Mouse (Mus musculus) neural tube, embryonic 14.5 days (tissue): ENCODE results near the gene Amy2a3. TPM values are rescaled to one million over a fixed set of nuclear protein-coding genes. Genes with fewer than 3 reads are reported as not detected.
"Not testable (repeated sequence)": the region's sequence is repeated elsewhere in the genome, so short reads cannot be mapped to it uniquely, and the experiment has no call there.

ENCODE experiments used
- ATAC-seq: fragments of 200-750 bp; cut with Nextera tagmentation; 2 replicates; pipeline ENCODE4 v1.8.0; 2017; ENCODE audit warnings: low read depth, mild to moderate bottlenecking, moderate TSS enrichment, moderate library complexity
- H3K27ac ChIP-seq: fragments of 300-500 bp; sonication (generic); 2 replicates; pipeline ENCODE4 v1.5.1; 2014; ENCODE audit warnings: low read depth, mild to moderate bottlenecking, control low read depth, low read length, moderate library complexity, mixed read lengths
- H3K27me3 ChIP-seq: fragments of 300-500 bp; sonication (generic); 2 replicates; pipeline ENCODE4 v1.6.1; 2014; ENCODE audit warnings: low read length; ENCODE audit not compliant: control insufficient read depth, insufficient read depth
- H3K36me3 ChIP-seq: fragments of 300-500 bp; sonication (generic); 2 replicates; pipeline ENCODE4 v1.6.1; 2014; ENCODE audit warnings: low read length, mixed read lengths; ENCODE audit not compliant: control insufficient read depth, insufficient read depth
- H3K4me1 ChIP-seq: fragments of 300-500 bp; sonication (generic); 2 replicates; pipeline ENCODE4 v1.6.1; 2014; ENCODE audit warnings: low read length; ENCODE audit not compliant: control insufficient read depth, insufficient read depth
- H3K4me2 ChIP-seq: fragments of 300-500 bp; sonication (generic); 2 replicates; pipeline ENCODE4 v1.6.1; 2014; ENCODE audit warnings: mild to moderate bottlenecking, low read depth, low read length, control low read depth
- H3K4me3 ChIP-seq: fragments of 300-500 bp; sonication (generic); 2 replicates; pipeline ENCODE4 v1.5.1; 2014; ENCODE audit warnings: low read depth, low read length, control low read depth, mixed read lengths
- H3K9ac ChIP-seq: fragments of 300-500 bp; sonication (generic); replicated peaks from 2 replicates; pipeline ENCODE4 v1.6.1; 2014; ENCODE audit warnings: low read depth, mild to moderate bottlenecking, control low read depth, low read length, mixed read lengths
- H3K9me3 ChIP-seq: fragments of 300-500 bp; sonication (generic); 2 replicates; pipeline ENCODE4 v1.6.1; 2016; ENCODE audit warnings: low read length; ENCODE audit not compliant: control insufficient read depth
- WGBS: fragments of 180-500 bp; shearing (Covaris S2); extraction: QIAGEN DNeasy Blood & Tissue Kit; methylation state at CpG from one replicate; pipeline ENCODE4 v1.1.7; 2014; 5-methylcytosine and 5-hydroxymethylcytosine counted together
- polyA plus RNA-seq: library from polyadenylated mRNA; unstranded; fragments of >200 nt; fragmentation: Nextera tagmentation; extraction: Ambion mirVana; gene quantifications from 2 replicates; pipeline ENCODE4 v1.2.1, GENCODE M21; 2014

Gene Amy2a3
- polyA plus RNA-seq = not detected in 2 replicates

DNA sequence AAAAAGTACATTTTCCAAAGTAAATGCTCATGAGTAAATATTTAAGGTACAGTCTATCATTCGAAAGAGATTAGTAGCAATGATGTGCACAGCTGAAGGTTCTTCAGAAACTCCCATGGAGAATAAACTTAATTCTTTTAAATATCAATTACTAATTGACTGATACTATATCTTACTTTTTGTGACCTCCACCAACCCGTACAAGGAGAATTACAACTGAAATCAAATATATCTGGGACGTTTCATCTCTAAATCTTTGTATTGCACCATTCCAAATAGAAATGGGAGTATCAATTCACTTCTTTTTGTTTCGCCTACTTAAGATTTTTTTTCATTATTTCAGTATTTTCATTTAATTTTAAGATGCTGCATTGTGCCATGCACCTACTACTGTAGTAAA, at the start of gene Amy2a3:
TSS of gene Amy2a3 (minus strand) at position 101 of the 400 bp plus-strand sequence.
- not testable (repeated sequence) for H3K4me3 ChIP-seq, H3K4me1 ChIP-seq, H3K9me3 ChIP-seq, ATAC-seq, H3K27me3 ChIP-seq, H3K9ac ChIP-seq, H3K27ac ChIP-seq, H3K4me2 ChIP-seq, H3K36me3 ChIP-seq
- no CpG with 5 or more reads among the region's 4 CpGs for WGBS

DNA sequence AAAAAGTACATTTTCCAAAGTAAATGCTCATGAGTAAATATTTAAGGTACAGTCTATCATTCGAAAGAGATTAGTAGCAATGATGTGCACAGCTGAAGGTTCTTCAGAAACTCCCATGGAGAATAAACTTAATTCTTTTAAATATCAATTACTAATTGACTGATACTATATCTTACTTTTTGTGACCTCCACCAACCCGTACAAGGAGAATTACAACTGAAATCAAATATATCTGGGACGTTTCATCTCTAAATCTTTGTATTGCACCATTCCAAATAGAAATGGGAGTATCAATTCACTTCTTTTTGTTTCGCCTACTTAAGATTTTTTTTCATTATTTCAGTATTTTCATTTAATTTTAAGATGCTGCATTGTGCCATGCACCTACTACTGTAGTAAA, 32.7 kb upstream of the Amy2a3 start, which contains the start of gene Amy2a2:
TSS of gene Amy2a2 (minus strand) at position 101 of the 400 bp plus-strand sequence.
- not testable (repeated sequence) for H3K4me3 ChIP-seq, H3K27me3 ChIP-seq, H3K27ac ChIP-seq, H3K9me3 ChIP-seq, ATAC-seq, H3K4me2 ChIP-seq, H3K4me1 ChIP-seq, H3K36me3 ChIP-seq, H3K9ac ChIP-seq
- WGBS = no CpG with 5 or more reads among the region's 4 CpGs

- not testable (repeated sequence) for H3K9me3 ChIP-seq, H3K4me3 ChIP-seq, H3K27me3 ChIP-seq, H3K4me1 ChIP-seq, H3K9ac ChIP-seq, H3K36me3 ChIP-seq, H3K4me2 ChIP-seq, H3K27ac ChIP-seq, ATAC-seq
Observed at GRCm38 (mm10) chr3:113345484-113345883, 21.6 kb upstream of the Amy2a3 start.

- not testable (repeated sequence) for H3K9me3 ChIP-seq, H3K27ac ChIP-seq, H3K36me3 ChIP-seq, ATAC-seq, H3K4me1 ChIP-seq, H3K9ac ChIP-seq, H3K4me3 ChIP-seq, H3K27me3 ChIP-seq, H3K4me2 ChIP-seq
- WGBS = no CpG with 5 or more reads among the region's 3 CpGs
Observed at GRCm38 (mm10) chr3:113312937-113313336, 10.9 kb downstream of the Amy2a3 start.

DNA sequence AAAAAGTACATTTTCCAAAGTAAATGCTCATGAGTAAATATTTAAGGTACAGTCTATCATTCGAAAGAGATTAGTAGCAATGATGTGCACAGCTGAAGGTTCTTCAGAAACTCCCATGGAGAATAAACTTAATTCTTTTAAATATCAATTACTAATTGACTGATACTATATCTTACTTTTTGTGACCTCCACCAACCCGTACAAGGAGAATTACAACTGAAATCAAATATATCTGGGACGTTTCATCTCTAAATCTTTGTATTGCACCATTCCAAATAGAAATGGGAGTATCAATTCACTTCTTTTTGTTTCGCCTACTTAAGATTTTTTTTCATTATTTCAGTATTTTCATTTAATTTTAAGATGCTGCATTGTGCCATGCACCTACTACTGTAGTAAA, 32.5 kb downstream of the Amy2a3 start, which contains the start of gene Amy2a4:
TSS of gene Amy2a4 (minus strand) at position 101 of the 400 bp plus-strand sequence.
- not testable (repeated sequence) for H3K27me3 ChIP-seq, H3K4me3 ChIP-seq, H3K4me2 ChIP-seq, H3K9me3 ChIP-seq, H3K27ac ChIP-seq, ATAC-seq, H3K9ac ChIP-seq, H3K36me3 ChIP-seq, H3K4me1 ChIP-seq
- WGBS = no CpG with 5 or more reads among the region's 4 CpGs

DNA sequence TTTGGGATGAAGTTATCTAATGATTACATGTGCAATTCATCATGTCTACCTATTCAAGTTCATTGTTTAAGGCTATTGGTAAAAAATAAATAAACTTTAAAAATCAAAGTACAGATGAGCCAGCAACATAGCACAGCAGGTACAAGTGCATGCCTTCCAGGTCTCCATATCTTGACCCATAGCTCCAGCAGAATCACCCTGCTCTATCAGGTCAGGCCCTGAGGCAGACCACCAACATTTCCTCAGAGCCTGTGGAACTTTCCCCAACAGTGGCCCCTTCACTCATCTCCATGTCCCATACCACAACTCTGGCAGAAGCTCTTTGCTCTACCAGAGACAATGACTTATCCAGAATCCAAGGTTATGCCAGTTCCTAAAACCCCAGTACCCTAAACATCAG, 43.6 kb downstream of the Amy2a3 start:
- not testable (repeated sequence) for H3K27ac ChIP-seq, ATAC-seq, H3K4me2 ChIP-seq, H3K27me3 ChIP-seq, H3K4me1 ChIP-seq, H3K36me3 ChIP-seq, H3K9ac ChIP-seq, H3K9me3 ChIP-seq, H3K4me3 ChIP-seq

DNA sequence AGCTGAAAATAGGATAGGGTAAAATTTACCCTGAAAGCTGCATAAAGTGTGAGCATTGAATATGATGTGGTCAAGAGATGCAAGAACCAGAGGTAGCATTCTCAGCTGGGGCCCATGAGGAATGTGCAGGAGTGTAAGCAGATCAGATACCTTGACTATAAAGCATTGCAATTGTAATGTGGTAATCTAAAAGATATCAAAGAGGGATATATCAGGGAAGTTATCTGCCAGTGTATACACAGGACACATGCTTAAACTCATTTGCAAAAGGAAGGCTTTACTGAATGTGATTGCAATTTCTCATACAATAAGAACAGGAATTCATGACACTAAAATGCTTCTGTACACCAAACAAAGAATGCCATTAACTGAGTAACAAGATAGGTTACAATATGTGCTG, 44.3 kb downstream of the Amy2a3 start:
- H3K4me3 ChIP-seq, H3K27ac ChIP-seq, H3K4me2 ChIP-seq, H3K36me3 ChIP-seq, H3K9ac ChIP-seq, H3K27me3 ChIP-seq, H3K9me3 ChIP-seq, H3K4me1 ChIP-seq, ATAC-seq: not testable (repeated sequence)

Other genes starting within 250 kb of the Amy2a3 start
- 0.08 TPM in 1 of 2 replicates, not detected in the other for gene Amy2a5, start 65.2 kb downstream of the Amy2a3 start, polyA plus RNA-seq
- not detected in 2 replicates for gene Amy2a4, start 32.6 kb downstream of the Amy2a3 start, polyA plus RNA-seq
- gene Amy2a2, start 32.6 kb upstream of the Amy2a3 start, polyA plus RNA-seq = not detected in 2 replicates
- not detected in 2 replicates for gene Amy2a1, start 208.4 kb upstream of the Amy2a3 start, polyA plus RNA-seq